Mouse (Mus musculus) telencephalon, adult 2 months (tissue): ENCODE results near the gene Nt5c2.
"Not testable (repeated sequence)": the region's sequence is repeated elsewhere in the genome, so short reads cannot be mapped to it uniquely, and the experiment has no call there.

ENCODE experiments used
- DNase-seq: peaks from one replicate; pipeline ENCODE4 v3.0.0-alpha.2; 2011; ENCODE audit warnings: low read depth, low spot score

The Nt5c2 gene

DNA sequence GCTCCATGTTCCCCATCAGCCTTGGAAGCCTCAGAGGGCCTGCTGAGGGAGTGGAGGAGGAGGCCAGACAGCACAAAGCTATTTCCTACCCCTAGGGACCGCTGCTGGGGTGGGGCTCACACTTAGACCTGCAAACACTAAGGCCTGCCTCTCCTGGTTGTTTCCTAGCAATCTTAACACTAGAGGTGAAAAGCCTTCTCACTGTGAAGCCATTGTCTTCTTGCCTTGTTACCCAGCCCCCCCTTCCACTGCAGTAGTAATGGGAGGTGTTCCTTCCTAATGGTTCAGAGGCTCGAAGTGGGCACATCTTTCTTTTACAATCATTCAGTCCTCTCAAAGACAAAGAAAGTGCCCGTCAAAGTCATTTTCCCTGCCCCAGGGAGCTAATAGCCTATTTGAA, 2.9 kb upstream of the Nt5c2 start:
- no peak for DNase-seq

DNA sequence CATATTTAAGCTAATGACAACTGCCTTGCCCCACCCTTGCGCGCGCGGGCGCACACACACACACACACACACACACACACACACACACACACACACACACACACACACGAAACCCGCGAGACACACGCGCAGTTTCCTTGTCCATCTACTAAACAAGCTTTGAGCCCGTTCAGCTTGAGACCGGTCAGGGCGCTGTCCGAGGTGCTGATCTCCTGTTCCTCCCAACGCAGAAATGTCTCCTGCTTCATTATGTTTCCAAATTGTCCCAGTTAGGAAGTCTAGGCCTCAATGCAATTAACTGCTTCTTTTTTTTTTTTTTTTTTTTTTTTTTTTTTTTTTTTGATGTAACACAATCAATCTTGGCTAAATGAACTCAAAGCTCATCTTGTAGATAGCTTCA, 1.5 kb upstream of the Nt5c2 start:
- DNase-seq, result no peak

DNA sequence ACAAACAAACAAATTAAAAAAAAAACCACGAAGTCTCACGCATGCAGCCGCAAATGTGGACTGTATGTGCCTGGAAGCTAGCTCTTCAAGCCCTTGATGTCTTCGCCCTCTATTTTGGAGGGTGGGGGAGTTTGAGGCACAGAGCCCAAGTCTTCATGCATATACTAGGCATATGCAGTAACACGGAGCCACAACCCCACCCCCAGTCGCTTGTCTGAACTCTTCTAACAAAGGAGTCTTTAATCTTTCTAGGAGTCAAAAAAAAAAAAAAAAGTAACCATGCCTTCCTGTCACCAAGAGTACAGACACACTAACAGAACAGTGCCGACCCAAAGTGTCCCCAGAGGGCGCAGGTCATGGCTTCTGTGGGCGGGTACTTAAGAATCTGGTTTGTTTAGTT, 1.0 kb upstream of the Nt5c2 start:
- no peak for DNase-seq

DNA sequence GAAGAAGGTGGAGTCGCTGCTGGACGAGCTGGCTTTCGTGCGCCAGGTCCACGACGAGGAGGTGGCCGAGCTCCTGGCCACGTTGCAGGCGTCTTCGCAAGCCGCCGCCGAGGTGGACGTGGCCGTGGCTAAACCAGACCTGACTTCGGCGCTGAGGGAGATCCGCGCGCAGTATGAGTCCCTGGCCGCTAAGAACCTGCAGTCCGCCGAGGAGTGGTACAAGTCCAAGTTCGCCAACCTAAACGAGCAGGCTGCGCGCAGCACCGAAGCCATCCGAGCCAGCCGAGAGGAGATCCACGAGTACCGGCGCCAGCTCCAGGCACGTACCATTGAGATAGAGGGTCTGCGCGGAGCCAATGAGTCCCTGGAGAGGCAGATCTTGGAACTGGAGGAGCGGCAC, 443 bp upstream of the Nt5c2 start:
- no peak for DNase-seq

DNA sequence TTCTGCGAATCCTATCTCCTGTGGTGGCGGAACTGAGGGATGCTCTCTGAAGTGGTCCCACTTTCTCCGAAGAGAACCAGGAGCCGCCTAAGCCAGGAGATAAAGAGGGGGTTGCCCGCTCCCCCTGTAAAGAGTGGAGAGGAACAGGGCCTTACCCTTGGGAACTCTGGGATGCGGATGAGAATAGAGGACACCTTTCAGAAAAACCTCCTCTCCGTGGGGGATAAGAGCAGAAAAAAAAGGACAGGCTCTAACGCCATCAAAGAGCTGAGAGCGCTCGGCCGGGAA, 850 bp downstream of the Nt5c2 start:
- DNase-seq, result no peak

DNA sequence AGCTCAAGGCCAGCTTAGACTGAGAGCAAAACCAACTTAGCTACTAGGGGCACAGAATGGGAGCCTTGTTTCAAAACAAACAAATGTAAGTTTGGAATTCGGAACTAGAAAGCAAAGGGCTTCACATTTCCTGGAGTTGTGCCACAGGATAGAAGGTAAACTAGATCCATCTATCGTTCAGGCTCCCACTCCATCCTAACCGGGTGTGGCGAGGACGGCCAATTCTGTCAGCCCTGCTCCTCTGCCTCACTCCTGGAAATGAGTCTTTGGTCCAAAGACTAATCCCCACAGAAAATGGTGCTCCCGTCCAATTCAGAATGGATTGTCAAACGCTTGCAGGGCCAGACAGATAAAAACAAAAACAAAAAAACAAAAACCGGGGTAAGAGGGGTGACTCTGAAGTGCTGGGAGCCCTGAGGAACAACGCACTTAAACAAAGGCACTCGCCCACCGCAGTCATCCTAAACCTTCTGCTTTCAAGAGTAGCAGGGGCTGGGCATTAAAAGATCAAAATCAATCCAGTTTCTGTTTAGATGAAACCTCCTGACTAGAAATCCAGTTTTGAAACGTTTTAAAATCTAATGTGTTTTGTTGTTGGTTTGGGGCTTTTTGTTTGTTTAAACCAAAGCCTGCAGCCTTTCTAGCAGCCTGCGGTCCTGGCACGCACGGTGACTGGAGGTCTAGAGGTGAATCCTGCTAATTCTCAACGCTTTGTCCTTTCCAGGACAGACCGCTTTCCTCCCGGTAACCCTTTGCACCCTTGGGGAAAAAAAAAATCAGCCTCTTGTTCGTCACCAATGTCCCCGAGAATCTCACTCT, 1.4 kb downstream of the Nt5c2 start:
- no peak for DNase-seq

DNA sequence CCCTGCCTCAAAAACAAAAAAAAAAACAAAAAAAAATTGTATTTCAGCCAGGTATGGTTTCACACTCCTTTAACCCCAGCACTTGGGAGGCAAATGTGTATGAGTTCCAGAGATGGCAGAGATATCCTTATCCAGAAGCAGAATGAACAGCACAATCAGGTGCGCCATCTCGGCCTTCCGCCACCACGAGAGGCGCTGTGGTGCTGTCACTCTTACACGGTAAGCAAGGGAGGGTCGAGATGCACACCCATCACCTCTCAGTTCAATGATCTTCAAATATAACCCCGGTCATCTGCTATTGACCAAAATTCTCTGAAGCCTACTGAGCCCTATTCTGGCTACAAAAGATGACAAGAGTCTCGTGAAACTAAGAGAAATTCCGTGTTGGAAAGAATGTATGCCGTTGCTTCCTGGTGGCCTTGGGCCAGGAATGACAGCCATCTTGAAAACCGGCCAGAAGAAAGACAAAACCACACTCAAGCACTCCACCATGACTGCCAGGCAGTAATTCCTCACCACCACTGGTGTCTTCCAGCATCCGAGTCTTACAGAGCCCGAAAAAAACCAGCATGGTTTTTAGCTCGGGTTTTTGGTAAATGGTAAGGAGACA, 2.3 kb downstream of the Nt5c2 start:
- DNase-seq, result no peak

DNA sequence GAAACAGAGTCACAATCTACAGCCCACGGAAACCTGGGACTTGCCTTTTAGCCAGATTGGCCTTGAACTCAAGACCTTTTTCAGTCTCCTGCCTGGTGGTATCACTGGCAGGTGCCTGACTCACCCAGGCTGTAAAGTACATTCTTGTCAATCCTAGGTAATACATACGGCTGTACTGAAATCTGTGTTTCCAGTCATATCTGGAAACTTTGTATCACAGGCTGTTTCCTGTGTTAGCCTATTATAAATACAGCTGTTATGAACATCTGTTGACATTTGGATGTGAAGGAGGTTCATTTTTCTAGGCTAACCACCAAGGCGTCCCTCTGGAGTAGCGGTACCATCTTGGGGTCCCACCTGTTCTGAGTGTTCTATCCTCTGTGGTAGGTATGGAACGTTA, 5.0 kb downstream of the Nt5c2 start:
- no peak for DNase-seq

DNA sequence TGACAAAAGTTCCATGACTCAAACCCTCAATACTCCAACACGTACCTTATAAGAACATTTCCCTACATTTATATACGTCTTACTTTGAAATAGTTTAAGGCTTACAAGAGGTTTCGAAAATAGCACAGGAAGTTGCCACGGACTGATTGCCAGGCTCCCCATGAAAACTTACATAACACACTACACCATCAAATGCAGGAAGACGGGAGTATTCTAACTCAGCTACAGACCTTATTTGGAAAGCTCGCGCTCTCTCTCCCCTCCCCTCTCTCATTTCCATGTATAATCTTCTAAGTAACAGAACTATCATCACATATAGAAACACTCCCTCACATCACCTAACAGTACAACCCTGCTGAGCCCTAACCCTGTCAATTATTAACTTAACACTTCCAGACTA, 5.5 kb downstream of the Nt5c2 start:
- DNase-seq, result no peak

DNA sequence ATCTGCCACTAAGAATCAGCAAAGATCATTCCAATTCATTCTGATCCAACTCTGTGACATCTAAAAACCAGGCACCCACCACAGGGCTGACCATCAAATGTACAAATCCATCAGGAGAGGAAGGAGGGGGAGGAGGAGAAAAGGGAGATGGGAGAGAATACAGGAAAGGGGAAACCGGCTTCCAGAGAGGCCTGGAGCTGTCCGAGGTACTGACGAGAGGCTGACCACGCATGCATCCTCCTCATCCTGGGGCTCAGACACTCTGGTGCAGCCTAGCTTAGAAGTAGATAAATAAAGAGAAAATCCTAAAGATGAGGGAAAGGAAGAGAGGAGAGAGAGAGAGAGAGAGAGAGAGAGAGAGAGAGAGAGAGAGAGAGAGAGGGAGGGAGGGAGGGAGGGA, 8.6 kb downstream of the Nt5c2 start:
- DNase-seq, result no peak

DNA sequence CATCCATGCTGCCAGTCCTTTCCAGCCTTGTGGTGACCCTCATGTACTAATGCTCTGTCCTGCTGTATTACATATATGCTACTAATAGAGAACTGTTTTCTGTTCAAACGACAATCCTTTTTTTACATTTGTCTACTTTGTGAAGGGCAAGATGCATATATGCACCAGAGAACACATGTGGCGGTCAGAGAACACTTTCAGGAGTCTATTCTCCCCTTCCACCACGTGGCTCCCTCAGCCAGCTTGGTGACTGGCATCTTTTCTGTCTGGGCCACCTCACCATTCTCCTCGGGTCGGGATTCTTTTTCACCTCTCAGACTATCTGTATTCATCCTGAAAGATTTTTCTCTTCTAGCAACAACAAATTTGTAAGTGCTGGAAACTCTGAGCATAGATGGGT, 9.1 kb downstream of the Nt5c2 start:
- no peak for DNase-seq

DNA sequence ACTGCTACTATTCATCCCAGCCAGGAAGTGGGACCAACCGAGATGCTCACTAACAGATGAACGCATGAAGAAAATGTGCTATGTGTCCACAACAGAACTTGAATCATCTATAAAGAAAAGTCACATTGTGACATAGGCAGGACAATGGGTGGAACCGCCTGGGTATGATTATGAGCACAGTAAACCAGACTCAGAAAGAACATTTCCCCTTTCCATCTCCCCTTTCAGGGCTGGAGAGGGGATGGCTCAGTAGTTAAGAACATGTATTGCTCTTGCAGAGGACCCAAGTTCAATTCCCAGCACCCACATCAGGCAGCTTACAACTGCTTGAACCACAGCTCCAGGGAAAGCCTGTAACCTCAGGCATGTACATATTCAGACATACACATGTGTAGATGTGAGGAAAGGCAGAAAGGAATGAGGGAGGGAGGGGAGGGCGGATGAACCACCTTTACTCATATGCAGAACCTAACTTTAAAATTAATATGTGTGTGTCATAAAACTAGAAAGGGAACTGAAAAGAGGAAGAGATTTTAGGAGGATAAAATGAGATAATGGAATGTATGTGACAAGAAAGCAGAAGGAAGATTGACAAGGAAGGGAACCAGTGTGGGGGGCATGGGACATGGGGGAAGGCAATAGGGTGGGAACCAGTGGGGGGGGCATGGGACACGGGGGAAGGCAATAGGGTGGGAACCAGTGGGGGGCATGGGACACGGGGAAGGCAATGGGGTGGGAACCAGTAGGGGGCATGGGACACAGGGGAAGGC, 11.0 kb downstream of the Nt5c2 start:
- DNase-seq, result no peak

DNA sequence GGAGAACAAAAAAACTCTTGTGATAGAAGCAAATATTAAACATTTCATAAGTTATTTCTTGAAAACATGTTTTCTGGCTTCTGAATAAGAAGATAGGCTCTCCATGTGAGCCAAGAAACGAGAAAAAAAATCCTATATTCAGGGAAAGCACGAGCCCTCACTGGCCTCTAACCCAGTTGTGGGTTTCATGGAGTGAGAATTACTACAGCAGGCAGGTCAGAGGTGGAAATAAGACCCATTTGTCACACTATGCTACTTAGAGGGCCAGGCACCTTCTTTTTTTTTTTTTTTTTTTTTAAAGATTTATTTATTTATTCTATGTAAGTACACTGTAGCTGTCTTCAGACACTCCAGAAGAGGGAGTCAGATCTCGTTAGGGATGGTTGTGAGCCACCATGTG, 14.6 kb downstream of the Nt5c2 start:
- DNase-seq, result not testable (repeated sequence)

DNA sequence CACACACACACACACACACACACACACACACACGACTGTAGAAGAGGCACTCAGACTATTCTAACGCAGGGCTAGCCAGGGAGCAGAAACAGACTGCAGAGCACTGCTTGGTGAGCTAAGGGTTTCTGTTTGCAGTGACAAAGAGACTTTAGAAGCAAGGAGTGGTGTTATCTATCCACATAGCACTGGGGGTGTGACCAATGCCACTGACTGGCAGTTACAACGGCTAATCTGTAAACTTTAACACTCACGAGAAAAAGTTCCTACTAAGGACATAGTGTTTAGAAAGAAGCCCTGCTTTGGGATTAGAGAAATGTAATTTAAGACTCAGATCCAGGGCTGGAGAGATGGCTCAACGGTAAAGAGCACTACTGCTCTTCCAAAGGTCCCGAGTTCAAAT, 15.2 kb downstream of the Nt5c2 start:
- DNase-seq, result no peak

DNA sequence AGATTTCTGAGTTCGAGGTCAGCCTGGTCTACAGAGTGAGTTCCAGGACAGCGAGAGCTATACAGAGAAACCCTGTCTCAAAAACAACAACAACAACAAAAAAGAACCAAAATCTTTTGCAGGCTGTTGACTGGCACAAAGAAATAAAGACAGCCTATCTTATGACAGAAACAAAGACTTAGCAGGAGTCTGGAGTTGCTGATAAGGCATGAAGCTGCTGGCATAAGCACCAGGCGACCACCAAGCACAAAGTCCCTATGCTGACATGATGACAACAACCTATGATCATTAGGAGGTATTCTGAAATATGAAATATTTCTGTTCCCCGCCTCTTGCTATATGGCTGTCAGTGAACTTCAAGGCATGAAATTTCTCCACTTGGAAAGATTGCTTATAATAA, 16.0 kb downstream of the Nt5c2 start:
- no peak for DNase-seq

DNA sequence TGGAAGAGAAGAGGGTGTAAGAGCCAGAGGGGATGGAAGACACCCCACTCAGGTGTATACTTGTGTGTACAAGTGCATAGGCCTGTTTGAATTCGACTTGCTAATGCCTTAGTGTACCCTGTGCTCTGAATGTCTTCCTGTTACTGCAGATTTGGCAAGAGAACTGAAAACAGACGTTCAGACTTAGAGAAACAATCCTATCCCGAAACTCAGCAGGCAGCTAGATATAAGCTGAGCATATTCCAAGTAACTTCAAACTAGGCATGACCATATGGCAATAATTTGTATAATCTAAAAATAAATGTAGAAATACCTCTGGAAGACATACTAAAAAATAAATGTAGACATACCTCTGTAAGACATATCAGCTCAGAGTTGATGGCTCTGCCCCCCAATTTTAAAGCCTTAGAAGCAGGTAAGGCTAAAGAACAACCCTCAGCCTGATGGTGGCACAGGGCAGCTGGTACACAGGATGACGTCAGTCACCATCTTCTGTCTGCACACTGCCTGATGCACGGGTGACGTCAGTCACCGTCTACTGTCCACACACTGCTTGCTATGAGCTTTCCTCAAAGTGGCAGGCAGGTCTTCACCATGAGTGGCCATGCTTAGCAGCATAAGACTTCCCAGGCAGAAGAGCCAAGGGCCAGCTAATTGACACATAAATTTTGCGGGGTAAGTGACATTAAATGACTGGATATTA, 16.6 kb downstream of the Nt5c2 start:
- DNase-seq, result no peak

DNA sequence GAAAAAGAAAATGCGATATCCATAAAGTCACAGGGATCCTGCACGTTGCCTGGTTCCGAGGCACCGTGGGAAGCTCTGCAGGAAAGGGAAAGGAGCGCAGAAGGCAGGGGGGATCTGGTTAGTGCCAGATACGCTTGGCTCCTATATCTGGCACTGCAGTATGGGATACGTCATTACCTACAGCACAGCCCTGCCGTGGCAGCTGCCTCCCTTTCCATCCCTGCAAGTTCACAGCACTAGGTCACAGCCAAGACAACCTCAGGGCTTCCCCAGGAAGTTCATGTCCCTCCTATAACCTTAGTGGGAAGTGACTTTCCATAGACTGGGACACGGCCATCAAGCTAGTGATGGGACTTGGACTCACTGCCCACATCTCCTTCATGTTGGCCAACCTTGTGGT, 18.9 kb downstream of the Nt5c2 start:
- no peak for DNase-seq

DNA sequence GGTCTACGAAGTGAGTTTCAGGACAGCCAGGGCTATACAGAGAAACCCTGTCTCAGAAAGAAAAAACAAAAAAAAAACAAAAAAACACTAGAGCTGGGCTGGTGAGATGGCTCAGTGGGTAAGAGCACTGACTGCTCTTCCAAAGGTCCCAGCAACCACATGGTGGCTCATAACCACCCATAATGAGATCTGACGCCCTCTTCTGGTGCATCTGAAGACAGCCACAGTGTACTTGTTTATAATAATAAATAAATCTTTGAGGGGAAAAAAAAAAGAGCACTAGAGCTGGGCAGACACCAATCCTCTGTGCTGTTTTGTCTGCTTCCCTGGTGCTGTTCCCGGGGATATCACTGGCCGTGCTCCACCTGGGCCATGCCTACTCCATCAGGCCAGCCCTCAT, 22.6 kb downstream of the Nt5c2 start:
- DNase-seq, result not testable (repeated sequence)

DNA sequence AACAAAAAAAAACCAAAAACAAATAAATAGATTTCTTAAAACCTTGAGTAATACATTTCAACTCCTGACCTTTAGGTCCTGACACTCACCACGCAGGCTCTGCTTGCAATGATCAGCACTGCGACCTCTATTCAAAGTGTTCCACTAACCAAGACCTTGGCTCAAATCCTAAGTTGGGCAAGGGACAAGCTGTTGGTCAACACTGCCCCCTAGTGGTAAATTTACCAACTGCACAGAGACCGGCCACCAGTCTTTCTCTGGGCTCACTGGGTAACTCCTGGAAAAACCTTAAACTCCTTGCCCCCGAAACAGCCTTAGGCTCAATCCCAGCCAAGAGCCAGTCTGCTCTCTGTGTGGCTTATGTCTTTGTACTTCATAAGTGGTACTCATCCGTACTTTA, 23.8 kb downstream of the Nt5c2 start:
- DNase-seq, result no peak

DNA sequence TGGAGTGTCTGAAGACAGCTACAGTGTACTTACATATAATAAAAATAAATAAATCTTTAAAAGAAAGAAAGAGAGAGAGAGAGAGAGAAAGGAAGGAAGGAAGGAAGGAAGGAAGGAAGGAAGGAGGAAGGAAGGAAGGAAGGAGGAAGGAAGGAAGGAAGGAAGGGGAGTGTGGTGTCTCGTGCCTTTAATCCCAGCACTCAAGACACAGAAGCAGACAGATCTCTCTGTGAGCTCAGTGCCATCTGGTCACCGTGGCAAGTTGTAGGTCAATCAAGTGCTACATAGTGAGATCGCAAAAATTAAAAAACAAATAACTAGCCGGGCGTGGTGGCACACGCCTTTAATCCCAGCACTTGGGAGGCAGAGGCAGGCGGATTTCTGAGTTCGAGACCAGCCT, 24.3 kb downstream of the Nt5c2 start:
- DNase-seq, result not testable (repeated sequence)

DNA sequence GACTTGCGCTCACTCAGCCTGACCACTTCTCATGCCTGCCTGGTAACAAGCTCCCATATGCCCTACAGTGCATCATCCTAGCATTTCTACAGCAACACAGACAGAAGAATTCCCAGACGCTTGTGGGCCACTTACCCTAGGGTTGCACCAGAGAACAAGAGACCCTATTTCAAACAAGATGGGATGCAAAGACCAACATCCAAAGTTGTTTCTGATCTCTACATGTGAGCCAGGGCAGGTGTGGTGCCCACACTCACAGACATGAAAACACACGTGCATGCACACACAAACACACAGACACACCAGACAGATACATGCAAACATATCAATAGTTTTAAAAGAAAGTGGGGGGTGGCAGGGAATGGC, 24.8 kb downstream of the Nt5c2 start:
- DNase-seq, result no peak

DNA sequence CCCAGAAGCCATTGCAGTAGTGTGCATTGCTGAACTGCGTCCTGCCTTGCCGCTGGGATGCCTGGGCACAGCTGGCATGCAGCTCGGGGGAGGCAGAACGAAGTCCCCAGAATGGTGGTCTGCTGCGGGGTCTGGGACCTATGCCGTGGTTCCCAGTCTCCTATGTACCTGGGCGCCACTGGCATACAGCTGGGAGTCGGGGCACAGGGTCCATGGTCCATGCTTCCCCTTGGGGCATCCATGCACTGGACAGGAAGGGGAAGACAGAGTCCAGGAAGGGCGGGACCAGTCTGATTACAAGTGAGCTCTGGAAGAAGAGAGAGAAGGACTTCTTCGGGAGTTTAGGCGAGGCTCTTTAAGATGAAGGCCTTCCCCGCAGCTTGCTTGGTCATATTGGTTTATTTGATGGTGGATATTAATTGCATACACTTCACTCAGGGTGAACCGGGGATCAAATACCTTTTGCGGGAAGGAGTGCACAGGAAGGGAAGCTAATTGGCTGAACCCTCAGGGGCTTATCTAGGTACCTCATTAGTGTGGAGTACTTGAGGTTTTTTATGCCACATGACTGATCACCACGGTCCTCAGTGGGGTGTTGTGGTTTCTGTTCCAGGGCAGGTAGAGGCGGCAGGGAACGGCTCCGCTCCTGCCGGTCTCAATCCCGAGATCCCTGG, 25.3 kb downstream of the Nt5c2 start:
- DNase-seq, result no peak
